Mouse (Mus musculus) liver, embryonic 14.5 days (tissue): ENCODE measurements around the gene Fmo5. TPM values are rescaled to one million over a fixed set of nuclear protein-coding genes. Genes with fewer than 3 reads are reported as not detected.

Source experiments
- ATAC-seq: fragments of 200-750 bp; cut with Nextera tagmentation; 2 replicates; pipeline ENCODE4 v1.8.0; 2017; ENCODE audit warnings: moderate number of reproducible peaks, mild to moderate bottlenecking, moderate library complexity; ENCODE audit not compliant: insufficient read depth
- DNase-seq, 3 experiments: peaks; one replicate each; pipeline ENCODE4 v3.0.0-alpha.2; 2012 to 2013; ENCODE audit warnings: low read depth in 3 of 3, low spot score in 3 of 3
- H3K27ac ChIP-seq: fragments of 300-500 bp; sonication (generic); 2 replicates; pipeline ENCODE4 v1.5.1; 2014; ENCODE audit warnings: moderate library complexity, mild to moderate bottlenecking, control low read depth, inconsistent platforms
- H3K27me3 ChIP-seq: fragments of 300-500 bp; sonication (generic); 2 replicates; pipeline ENCODE4 v1.6.1; 2014; ENCODE audit warnings: mild to moderate bottlenecking, low read length, moderate library complexity; ENCODE audit not compliant: control insufficient read depth, insufficient read depth
- H3K36me3 ChIP-seq: fragments of 300-500 bp; sonication (generic); replicated peaks from 2 replicates; pipeline ENCODE4 v1.6.1; 2014; ENCODE audit warnings: low read depth; ENCODE audit not compliant: control insufficient read depth, insufficient read depth
- H3K4me1 ChIP-seq, 2 experiments: fragments of 200-500 bp in 1 of 2; fragments of 300-500 bp in 1 of 2; sonication (generic) in 1 of 2; replicated peaks; 2 replicates each; pipeline ENCODE4 v1.6.1; 2012 to 2014; ENCODE audit warnings: antibody characterized with exemption in 1 of 2, inconsistent platforms in 1 of 2, low read length in 1 of 2; ENCODE audit not compliant: control insufficient read depth in 2 of 2, insufficient read depth in 2 of 2
- H3K4me2 ChIP-seq: fragments of 300-500 bp; sonication (generic); 2 replicates; pipeline ENCODE4 v1.6.1; 2014; ENCODE audit warnings: low read depth, mild to moderate bottlenecking, control low read depth, moderate library complexity
- H3K4me3 ChIP-seq, 2 experiments: fragments of 200-500 bp in 1 of 2; fragments of 300-500 bp in 1 of 2; sonication (generic) in 1 of 2; 2 replicates each; pipeline ENCODE4 v1.5.1; 2012 to 2014; ENCODE audit warnings: low read depth in 2 of 2, low read length in 2 of 2, mild to moderate bottlenecking in 2 of 2, control low read depth in 1 of 2, inconsistent platforms in 1 of 2, moderate library complexity in 1 of 2; ENCODE audit not compliant: insufficient read depth in 1 of 2
- H3K9ac ChIP-seq: fragments of 300-500 bp; sonication (generic); replicated peaks from 2 replicates; pipeline ENCODE4 v1.6.1; 2014; ENCODE audit warnings: mild to moderate bottlenecking, control low read depth, moderate library complexity
- H3K9me3 ChIP-seq: fragments of 300-500 bp; sonication (generic); 2 replicates; pipeline ENCODE4 v1.6.1; 2016; ENCODE audit warnings: low read length, mixed read lengths; ENCODE audit not compliant: control insufficient read depth
- CTCF ChIP-seq: IDR thresholded peaks from 2 replicates; pipeline ENCODE4 v1.5.1; 2016; ENCODE audit warnings: antibody characterized with exemption, low read depth, control low read depth
- EP300 ChIP-seq: IDR thresholded peaks from 2 replicates; pipeline ENCODE4 v1.6.1; 2016; ENCODE audit warnings: antibody characterized with exemption, low read depth
- WGBS: fragments of 180-500 bp; shearing (Covaris S2); extraction: QIAGEN DNeasy Blood & Tissue Kit; methylation state at CpG from one replicate; pipeline ENCODE4 v1.1.7; 2014; ENCODE audit not compliant: insufficient replicate concordance; 5-methylcytosine and 5-hydroxymethylcytosine counted together
- polyA plus RNA-seq, 2 experiments: library from polyadenylated mRNA; depleted of rRNA in 1 of 2; stranded (reverse) in 1 of 2; unstranded in 1 of 2; fragments of >200 nt; fragmentation: Nextera tagmentation in 1 of 2; extraction: Ambion mirVana in 1 of 2; gene quantifications; 2 replicates each; pipeline versions ENCODE4 v1.2.1 to v1.2.3; 2012 to 2014

The Fmo5 gene
- polyA plus RNA-seq, 2 experiments: 6.0 to 11.3 TPM

DNA sequence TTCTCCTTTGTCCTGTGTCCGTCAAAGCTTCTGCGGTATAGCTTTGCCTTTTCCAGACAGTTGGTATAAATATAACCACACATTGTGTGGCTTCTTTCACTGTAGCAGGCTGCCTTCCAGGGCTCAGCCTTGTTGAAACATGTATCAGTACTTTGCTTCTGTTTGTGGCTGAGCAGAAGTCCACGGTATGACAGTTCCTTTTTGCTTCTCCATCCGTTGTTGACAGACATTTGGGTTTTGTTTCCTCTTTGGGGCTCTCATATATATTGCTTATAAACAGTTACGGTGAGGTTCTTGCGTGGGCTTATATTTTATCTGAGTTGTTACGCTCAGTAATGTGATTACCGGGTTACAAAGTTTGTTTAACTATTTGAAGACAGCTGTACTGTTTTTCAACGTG lies 36.9 kb downstream of the Fmo5 start:
- Histone ChIP-seq H3K9me3 (no peaks in the 10 kb centered on the region), H3K4me1 (peaks cover 0 to 4% of the 10 kb centered on the region in 2 experiments; a peak in 1 of 4 replicates), H3K4me3 (no peak overlapping the region), H3K4me2 (no peak overlapping the region), H3K9ac (no peak overlapping the region), H3K36me3 (no peaks in the 10 kb centered on the region), H3K27ac (no peak overlapping the region), H3K27me3 (no peaks in the 10 kb centered on the region)
- TF ChIP-seq CTCF: no peak
- TF ChIP-seq EP300: no peak
- WGBS: 55% methylated on average over 9 of the region's 9 CpGs
- ATAC-seq (no peak), DNase-seq (no peak)

DNA sequence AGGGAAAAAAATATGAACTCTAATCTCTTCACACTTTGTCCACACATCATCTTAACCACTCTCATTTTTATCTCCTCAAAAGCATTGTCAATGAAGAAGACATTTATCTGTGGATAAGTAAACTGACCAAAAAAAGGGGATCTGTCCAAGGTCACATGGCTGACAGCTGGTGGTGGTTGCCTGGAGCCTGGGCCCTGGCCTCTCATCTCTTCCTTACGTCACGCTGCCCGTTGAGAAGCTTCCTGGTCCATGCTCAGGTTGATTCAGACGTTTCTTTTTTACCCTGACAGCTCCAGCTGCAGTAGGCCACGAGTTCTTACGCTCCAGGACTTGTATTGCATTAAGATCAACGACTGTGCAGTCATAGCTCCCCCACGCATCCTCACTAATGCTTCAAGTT lies 37.5 kb downstream of the Fmo5 start:
- Histone ChIP-seq H3K4me2 (no peak overlapping the region), H3K27ac (no peak overlapping the region), H3K4me1 (peaks cover 0 to 4% of the 10 kb centered on the region in 2 experiments; a peak in 1 of 4 replicates), H3K9me3 (no peaks in the 10 kb centered on the region), H3K36me3 (no peaks in the 10 kb centered on the region), H3K4me3 (no peak overlapping the region), H3K27me3 (no peaks in the 10 kb centered on the region), H3K9ac (no peak overlapping the region)
- TF ChIP-seq EP300 (no peak), CTCF (no peak)
- ATAC-seq (no peak), DNase-seq (no peak)
- 44% methylated on average over 8 of the region's 8 CpGs for WGBS

DNA sequence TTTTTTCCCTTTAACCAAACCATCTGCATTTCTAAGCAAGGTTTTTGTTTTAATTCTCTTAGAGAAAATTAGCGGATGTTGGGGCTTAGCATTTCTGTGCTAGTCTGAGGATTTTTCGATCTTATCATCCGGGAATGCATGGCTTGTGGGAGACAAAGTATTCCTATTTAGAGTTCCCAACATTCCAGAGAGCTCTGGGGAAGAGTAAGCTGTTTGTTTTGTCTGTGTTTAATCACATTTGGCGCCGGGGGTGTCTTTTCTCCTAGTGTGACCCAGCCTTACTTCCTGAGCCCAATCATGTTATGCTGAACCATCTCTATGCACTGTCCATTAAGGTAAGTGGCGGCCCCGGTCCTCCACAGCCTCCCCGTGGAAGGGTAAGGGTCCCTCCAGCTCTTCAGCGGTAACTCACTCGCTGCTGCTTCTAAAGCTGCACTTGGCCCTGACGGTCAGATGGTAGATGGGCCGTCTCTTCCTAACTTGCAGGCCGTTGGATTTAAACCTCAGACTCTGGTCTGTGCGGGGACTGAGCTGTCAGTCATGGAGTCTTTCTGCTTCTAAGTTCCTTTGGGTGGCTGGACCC lies 38.6 kb downstream of the Fmo5 start:
- Histone ChIP-seq H3K4me1 (0 out of 4 replicates have a peak, but pooled peaks cover 0 to 2% of the 10 kb centered on the region in 2 experiments), H3K9ac (no peak overlapping the region), H3K27me3 (no peaks in the 10 kb centered on the region), H3K4me3 (no peak overlapping the region), H3K9me3 (no peaks in the 10 kb centered on the region), H3K4me2 (no peak overlapping the region), H3K36me3 (no peaks in the 10 kb centered on the region), H3K27ac (no peak overlapping the region)
- DNase-seq (no peak), ATAC-seq (no peak)
- 71% methylated on average over 14 of the region's 14 CpGs for WGBS
- no peak for TF ChIP-seq CTCF
- TF ChIP-seq EP300: no peak

DNA sequence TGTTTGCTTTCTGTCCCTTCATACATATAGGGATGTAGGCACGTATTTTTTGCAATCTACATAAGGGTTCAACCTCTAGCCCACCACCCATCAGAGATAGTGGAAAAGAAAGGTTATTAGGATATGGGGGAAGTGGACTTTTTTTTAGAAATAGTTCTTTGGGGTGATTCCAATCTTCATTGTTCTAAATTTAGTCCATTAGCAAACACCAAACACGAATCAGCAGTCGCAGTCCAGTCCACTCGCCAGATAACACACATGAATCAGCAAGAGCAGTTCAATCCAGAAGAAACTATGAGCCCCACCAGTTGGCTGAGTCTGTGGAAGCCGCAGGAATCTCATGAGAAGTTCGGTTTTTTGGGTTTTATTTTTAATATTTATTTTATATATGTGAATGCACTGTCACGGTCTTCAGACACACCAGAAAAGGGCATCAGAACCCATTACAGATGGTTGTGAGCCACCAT lies 46.1 kb downstream of the Fmo5 start, which contains the start of gene Gm17651:
Gm17651 (minus strand) TSS at position 51 of the 467 bp plus-strand sequence.
- no peak for DNase-seq
- 53% methylated on average over 7 of the region's 7 CpGs for WGBS
- no peak within 1 kb of the TSS for H3K27ac ChIP-seq
- H3K4me3 ChIP-seq: no peak within 1 kb of the TSS
- H3K27me3 ChIP-seq: no peaks in the 10 kb centered on the region
- no peak for TF ChIP-seq CTCF
- no peak for TF ChIP-seq EP300
- H3K9ac ChIP-seq: no peak within 1 kb of the TSS
- no peak for ATAC-seq
- no peaks in the 10 kb centered on the region; a peak in 1 of 4 replicates for H3K4me1 ChIP-seq
- H3K9me3 ChIP-seq: no peaks in the 10 kb centered on the region
- no peaks in the 10 kb centered on the region for H3K36me3 ChIP-seq
- no peak within 1 kb of the TSS for H3K4me2 ChIP-seq

DNA sequence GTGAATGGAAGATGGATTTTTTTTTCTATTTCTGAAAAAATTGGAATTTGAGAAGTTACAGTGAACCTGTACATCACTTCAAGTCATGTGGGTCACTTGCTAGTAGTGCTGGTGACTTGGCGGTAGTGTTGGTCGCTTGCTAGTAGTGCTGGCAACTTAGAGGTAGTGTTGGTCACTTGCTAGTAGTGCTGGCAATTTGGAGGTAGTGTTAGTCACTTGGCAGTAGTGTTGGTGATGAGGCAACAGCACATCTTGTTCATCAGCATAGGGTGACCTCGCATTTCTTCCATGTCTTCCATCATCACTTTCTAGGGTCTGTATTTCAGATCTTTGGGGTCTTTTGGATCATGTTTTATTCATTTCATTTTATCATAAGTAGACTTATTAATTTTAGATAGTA lies 47.5 kb downstream of the Fmo5 start:
- Histone ChIP-seq H3K36me3 (no peaks in the 10 kb centered on the region), H3K4me2 (no peak overlapping the region), H3K4me1 (no peaks in the 10 kb centered on the region; a peak in 2 of 4 replicates), H3K4me3 (no peak overlapping the region), H3K27me3 (no peaks in the 10 kb centered on the region), H3K9ac (no peak overlapping the region), H3K27ac (no peak overlapping the region), H3K9me3 (no peaks in the 10 kb centered on the region)
- DNase-seq (no peak), ATAC-seq (no peak)
- no peak for TF ChIP-seq EP300
- TF ChIP-seq CTCF: no peak
- WGBS: 73% methylated on average over 3 of the region's 3 CpGs
